In genomic region chr11:67652194-67652892, GRCm38 (mm10) we compare ENCODE assay signal across 8 mouse cellular contexts. TPM values are rescaled to one million over a fixed set of nuclear protein-coding genes. Genes with fewer than 3 reads are reported as not detected.
DNase-seq lines count a peak whose midpoint lies in the region; ATAC-seq and TF ChIP-seq lines count a peak whose summit lies in the region.

No protein-coding gene starts in this region.

- no peak overlapping the region for H3K9ac ChIP-seq in hindbrain, embryonic 15.5 days
- 0 out of 2 replicates have a peak overlapping the region, but pooled peaks have one; percentile 24 for H3K9ac ChIP-seq in midbrain, postnatal 0 days (replicated peaks; ENCODE audit: low read length, poor library complexity, severe bottlenecking)

- 13% methylated on average over 14 of the region's 14 CpGs for WGBS in hindbrain, embryonic 15.5 days
- WGBS in midbrain, postnatal 0 days, result 12% methylated on average over 14 of the region's 14 CpGs

- no peak for ATAC-seq in hindbrain, embryonic 15.5 days (ENCODE audit: low FRiP score, low read depth)
- peak; percentile 29; the same call in 1 of the 2 replicates for ATAC-seq in midbrain, postnatal 0 days (ENCODE audit: low FRiP score)

- H3K27ac ChIP-seq in cortical plate, adult 2 months (ENCODE audit: insufficient read depth, low read length), result peak overlapping the region; percentile 25; the same call in 1 of the 2 replicates
- no peak overlapping the region for H3K27ac ChIP-seq in hindbrain, embryonic 15.5 days (replicated peaks)
- no peak overlapping the region for H3K27ac ChIP-seq in midbrain, postnatal 0 days (ENCODE audit: low read depth, low read length)

- peak overlapping the region; percentile 22 for H3K4me2 ChIP-seq in hindbrain, embryonic 15.5 days
- H3K4me2 ChIP-seq in midbrain, postnatal 0 days (ENCODE audit: low read depth, low read length, poor library complexity, severe bottlenecking), result peak overlapping the region; percentile 39

- no peaks in the 10 kb centered on the region for H3K9me3 ChIP-seq in hindbrain, embryonic 15.5 days
- no peaks in the 10 kb centered on the region for H3K9me3 ChIP-seq in midbrain, postnatal 0 days (ENCODE audit: low read length)

- H3K4me3 ChIP-seq in cortical plate, adult 2 months (ENCODE audit: insufficient read depth, low read length), result peak overlapping the region; percentile 5; the same call in 1 of the 2 replicates
- peak overlapping the region; percentile 7; the same call in 1 of the 2 replicates for H3K4me3 ChIP-seq in hindbrain, embryonic 15.5 days
- peak overlapping the region; percentile 24; the same call in 1 of the 2 replicates for H3K4me3 ChIP-seq in midbrain, postnatal 0 days (ENCODE audit: low read depth, low read length)

- DNase-seq in layer of hippocampus, postnatal 10 days (ENCODE audit: low spot score in 2 of 2), result peak; percentile 59 to 70
- DNase-seq in layer of hippocampus, adult 9-11 months, result no peak
- DNase-seq in WW6 (ENCODE audit: low read depth, low spot score), result peak; percentile 47
- DNase-seq in midbrain, postnatal 0 days (ENCODE audit: low spot score), result peak; percentile 77
- DNase-seq in yolk sac, embryonic 10.5 days (ENCODE audit: low spot score), result no peak
- DNase-seq in urinary bladder, postnatal 10 days (ENCODE audit: low spot score), result no peak

- no peaks in the 10 kb centered on the region for H3K27me3 ChIP-seq in hindbrain, embryonic 15.5 days
- H3K27me3 ChIP-seq in midbrain, postnatal 0 days (ENCODE audit: insufficient read depth, low read length), result no peaks in the 10 kb centered on the region

- TF ChIP-seq POLR2A in cortical plate, adult 2 months (IDR thresholded peaks at IDR 0.05; ENCODE audit: extremely low read depth, insufficient read depth, low read length), result no peak

- TF ChIP-seq CTCF in cortical plate, adult 2 months (IDR thresholded peaks at IDR 0.05; ENCODE audit: extremely low read depth, insufficient read depth, low read length), result peak; percentile 55
- peak; percentile 82 for TF ChIP-seq CTCF in midbrain, postnatal 0 days (IDR thresholded peaks at IDR 0.05)

- peaks cover 26% of the 10 kb centered on the region for H3K4me1 ChIP-seq in cortical plate, adult 2 months (ENCODE audit: control insufficient read depth, insufficient read depth, low read length)
- peaks cover 22% of the 10 kb centered on the region for H3K4me1 ChIP-seq in hindbrain, embryonic 15.5 days (replicated peaks)
- H3K4me1 ChIP-seq in midbrain, postnatal 0 days (ENCODE audit: insufficient read depth, low read length), result peaks cover 18% of the 10 kb centered on the region

- no peaks in the 10 kb centered on the region for H3K36me3 ChIP-seq in hindbrain, embryonic 15.5 days
- no peaks in the 10 kb centered on the region for H3K36me3 ChIP-seq in midbrain, postnatal 0 days (ENCODE audit: insufficient read depth, low read length)

RNA-seq across cellular contexts. Expression of gene Rcvrn, which starts 42.8 kb away (rescaled TPM):
- total RNA-seq in layer of hippocampus, postnatal 10 days (2021), result 1 to 10 TPM; 1.4 to 2.1 TPM
- polyA plus RNA-seq in cortical plate, adult 2 months (2012; rRNA removed), result 1.3 and 2.1 TPM in 2 replicates
- polyA plus RNA-seq in hindbrain, embryonic 15.5 days (2015; fragmentation: Nextera tagmentation; extraction: Ambion mirVana), result not detected in 2 replicates
- total RNA-seq in midbrain, postnatal 0 days (2014; rRNA removed), result not detected in 2 replicates
- not detected in 2 replicates for polyA plus RNA-seq in midbrain, postnatal 0 days (2015; fragmentation: Nextera tagmentation; extraction: Ambion mirVana)

Comparison
In these comparisons a context has a peak if more than half of its experiments do, and no peak if none do; other contexts are left out.
1. DNase-seq: peak in layer of hippocampus, postnatal 10 days (2 of 2), WW6 (single experiment) and midbrain, postnatal 0 days (single experiment); none in layer of hippocampus, adult 9-11 months (single experiment), yolk sac, embryonic 10.5 days (single experiment) and urinary bladder, postnatal 10 days (single experiment).
2. Peak in every context shown above with its lines, with median percentiles within 50 percentile points of each other: H3K4me3 ChIP-seq.